Mouse (Mus musculus): Measurements from ENCODE around the gene Rap2a. TPM values are rescaled to one million over a fixed set of nuclear protein-coding genes. Genes with fewer than 3 reads are reported as not detected.

The Rap2a gene
- polyA plus RNA-seq, 1 experiment = 37.0 TPM

DNA sequence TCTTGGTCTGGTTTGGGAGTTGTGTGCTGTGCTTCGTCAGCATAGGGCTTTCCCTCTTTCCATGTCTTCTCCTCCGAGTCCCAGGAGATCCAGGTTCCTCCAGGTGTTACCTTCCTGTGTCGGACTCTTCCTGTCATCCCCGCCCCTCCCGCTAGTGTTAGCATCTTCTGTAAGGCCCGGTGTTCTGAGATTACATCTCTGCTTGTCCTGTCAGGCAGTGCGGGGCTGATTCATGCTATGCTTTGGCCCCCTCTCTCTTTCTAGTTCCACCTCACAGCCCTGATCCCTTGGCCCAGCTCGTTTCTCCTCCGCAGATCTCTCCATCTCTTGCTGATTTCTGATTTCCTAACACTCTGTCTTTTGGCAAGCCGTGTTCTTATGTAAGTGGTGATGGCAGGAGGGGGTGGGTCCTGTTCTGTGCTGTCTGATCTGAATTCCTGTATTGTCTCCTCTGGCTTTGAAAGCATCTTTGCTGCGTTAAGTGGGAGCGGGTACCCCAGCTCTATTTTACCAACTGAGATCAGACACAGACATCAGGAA is 21.8 kb downstream of the Rap2a start:
- DNase-seq (ENCODE audit: low read depth) = no peak
- TF ChIP-seq CTCF (IDR thresholded peaks at IDR 0.05; ENCODE audit: borderline replicate concordance, extremely low read depth, insufficient read depth, insufficient read length) = no peak
- TF ChIP-seq POLR2A (IDR thresholded peaks at IDR 0.05; ENCODE audit: borderline replicate concordance, extremely low read depth, insufficient read depth, insufficient read length, poor library complexity, severe bottlenecking) = no peak

DNA sequence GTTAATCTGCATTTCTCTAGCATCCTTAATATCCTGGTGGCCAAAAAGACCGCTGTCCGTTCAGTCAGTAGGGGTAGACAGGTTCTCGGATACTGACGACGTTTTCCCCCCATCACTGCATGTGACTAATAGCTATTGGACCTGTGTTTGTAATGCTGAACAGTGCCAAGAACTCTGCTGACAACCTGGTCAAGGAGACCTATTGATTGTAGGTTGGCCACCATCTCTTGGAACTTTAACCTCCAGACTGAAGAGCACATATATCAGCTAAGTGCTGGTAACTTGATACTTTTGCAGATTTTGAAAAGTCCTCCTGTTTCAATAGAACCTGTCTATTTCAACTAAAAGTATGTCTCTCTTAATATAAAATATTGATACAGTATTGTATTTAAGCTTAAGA is 22.5 kb downstream of the Rap2a start:
- no peak for TF ChIP-seq POLR2A (IDR thresholded peaks at IDR 0.05; ENCODE audit: borderline replicate concordance, extremely low read depth, insufficient read depth, insufficient read length, poor library complexity, severe bottlenecking)
- no peak for TF ChIP-seq CTCF (IDR thresholded peaks at IDR 0.05; ENCODE audit: borderline replicate concordance, extremely low read depth, insufficient read depth, insufficient read length)
- no peak for DNase-seq (ENCODE audit: low read depth)

DNA sequence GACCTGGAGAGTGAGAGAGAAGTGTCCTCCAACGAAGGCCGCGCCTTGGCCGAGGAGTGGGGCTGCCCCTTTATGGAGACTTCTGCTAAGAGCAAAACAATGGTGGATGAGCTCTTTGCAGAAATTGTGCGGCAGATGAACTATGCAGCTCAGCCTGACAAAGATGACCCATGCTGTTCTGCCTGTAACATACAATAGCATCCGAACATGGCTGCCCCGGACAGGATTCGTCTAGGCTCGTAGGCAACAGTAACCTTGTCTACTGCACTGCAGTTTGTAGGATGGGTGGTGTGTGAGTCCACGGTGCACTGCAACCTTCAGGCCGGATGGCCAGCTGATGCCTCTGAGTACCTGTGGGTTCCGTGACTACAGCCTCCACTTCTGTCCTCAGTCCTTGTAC is 25.4 kb downstream of the Rap2a start:
- TF ChIP-seq POLR2A (IDR thresholded peaks at IDR 0.05; ENCODE audit: borderline replicate concordance, extremely low read depth, insufficient read depth, insufficient read length, poor library complexity, severe bottlenecking) = no peak
- no peak for TF ChIP-seq CTCF (IDR thresholded peaks at IDR 0.05; ENCODE audit: borderline replicate concordance, extremely low read depth, insufficient read depth, insufficient read length)
- no peak for DNase-seq (ENCODE audit: low read depth)

DNA sequence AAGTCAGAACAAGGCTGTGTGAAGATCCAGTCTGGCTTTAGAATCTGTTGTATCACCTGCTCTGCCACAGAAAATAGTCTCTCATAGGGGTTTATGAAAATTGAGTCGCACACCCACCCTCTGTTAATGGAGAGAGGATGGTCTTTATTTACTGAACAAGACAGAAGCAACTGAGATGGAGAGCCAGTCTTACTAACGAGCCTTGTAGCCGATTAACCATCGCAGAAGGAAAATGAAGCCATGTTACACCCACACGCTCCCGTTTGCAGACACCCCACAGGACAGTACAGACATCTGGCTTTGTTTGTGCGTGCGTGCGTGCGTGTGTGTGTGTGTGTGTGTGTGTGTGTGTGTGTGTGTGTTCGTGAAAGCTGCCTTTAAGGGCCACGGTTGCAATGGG is 26.2 kb downstream of the Rap2a start:
- TF ChIP-seq POLR2A (IDR thresholded peaks at IDR 0.05; ENCODE audit: borderline replicate concordance, extremely low read depth, insufficient read depth, insufficient read length, poor library complexity, severe bottlenecking) (no peak), CTCF (IDR thresholded peaks at IDR 0.05; ENCODE audit: borderline replicate concordance, extremely low read depth, insufficient read depth, insufficient read length) (no peak)
- no peak for DNase-seq (ENCODE audit: low read depth)

DNA sequence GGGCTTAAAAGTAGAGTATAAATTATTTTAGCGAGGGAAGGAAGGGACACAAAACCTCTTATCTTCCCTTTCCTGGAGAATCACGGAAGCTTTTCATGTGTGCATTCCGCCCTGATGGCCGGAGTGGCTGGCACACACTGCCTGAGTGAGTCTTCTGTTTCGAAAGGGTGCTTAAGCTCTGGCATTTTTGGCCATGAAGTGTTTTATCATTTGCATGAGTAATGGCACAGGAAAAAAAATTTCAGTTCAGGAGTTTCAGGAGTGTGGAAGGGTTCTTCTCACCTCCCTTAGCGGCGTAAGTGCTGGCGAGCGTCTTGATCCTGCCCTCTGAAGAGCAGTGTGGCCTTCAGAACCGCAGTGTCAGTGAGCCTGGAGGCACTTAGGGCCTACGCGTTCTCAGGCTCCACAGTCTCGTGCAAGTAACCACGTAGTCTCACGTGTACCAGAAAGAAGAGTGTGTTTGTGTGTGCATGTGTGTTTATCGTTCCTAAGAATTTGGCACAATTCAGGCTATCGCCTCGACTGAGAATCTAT is 26.8 kb downstream of the Rap2a start:
- TF ChIP-seq POLR2A (IDR thresholded peaks at IDR 0.05; ENCODE audit: borderline replicate concordance, extremely low read depth, insufficient read depth, insufficient read length, poor library complexity, severe bottlenecking) (no peak), CTCF (IDR thresholded peaks at IDR 0.05; ENCODE audit: borderline replicate concordance, extremely low read depth, insufficient read depth, insufficient read length) (no peak)
- DNase-seq (ENCODE audit: low read depth) = no peak

DNA sequence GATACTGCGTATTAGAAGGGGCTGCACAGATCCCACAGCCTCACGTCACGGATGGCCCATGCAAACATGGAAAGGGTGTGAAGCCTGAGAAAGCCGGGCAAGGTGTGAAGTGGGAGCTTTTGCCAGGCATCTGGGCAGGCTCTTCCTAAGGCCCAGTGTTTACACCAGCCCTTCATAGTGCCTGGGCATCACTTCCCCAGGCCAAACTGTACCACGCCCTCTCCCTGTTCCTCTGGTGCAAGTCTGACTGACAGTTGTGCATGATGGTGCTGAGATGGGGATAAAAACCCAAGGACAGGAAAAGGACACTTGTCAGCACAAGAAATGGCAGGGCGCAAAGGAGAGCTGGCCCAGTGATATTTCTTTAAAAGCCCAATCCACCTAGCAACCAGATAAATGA is 27.7 kb downstream of the Rap2a start:
- TF ChIP-seq CTCF (IDR thresholded peaks at IDR 0.05; ENCODE audit: borderline replicate concordance, extremely low read depth, insufficient read depth, insufficient read length) (no peak), POLR2A (IDR thresholded peaks at IDR 0.05; ENCODE audit: borderline replicate concordance, extremely low read depth, insufficient read depth, insufficient read length, poor library complexity, severe bottlenecking) (no peak)
- no peak for DNase-seq (ENCODE audit: low read depth)

DNA sequence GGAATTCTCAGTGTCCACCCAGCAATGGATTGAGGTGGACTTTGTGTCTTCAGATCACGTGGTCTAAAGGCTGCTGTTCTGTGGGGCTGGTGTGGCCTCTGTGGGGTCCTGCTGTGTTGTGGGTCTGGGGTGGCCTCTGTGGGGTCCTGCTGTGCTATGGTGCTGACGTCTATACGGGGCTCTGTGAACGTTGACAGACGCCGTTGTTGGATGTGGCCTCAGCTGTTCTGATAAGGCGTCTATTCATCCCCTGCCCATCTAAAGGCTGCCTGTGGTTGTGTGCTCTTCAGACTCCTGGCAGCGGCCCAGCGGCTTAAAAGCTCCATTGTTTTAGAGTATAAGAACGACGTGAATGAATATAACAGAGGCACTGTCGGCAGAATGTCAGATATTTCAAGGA is 29.3 kb downstream of the Rap2a start:
- peak; percentile 80 for DNase-seq (ENCODE audit: low read depth)
- TF ChIP-seq CTCF (IDR thresholded peaks at IDR 0.05; ENCODE audit: borderline replicate concordance, extremely low read depth, insufficient read depth, insufficient read length) (no peak), POLR2A (IDR thresholded peaks at IDR 0.05; ENCODE audit: borderline replicate concordance, extremely low read depth, insufficient read depth, insufficient read length, poor library complexity, severe bottlenecking) (no peak)

DNA sequence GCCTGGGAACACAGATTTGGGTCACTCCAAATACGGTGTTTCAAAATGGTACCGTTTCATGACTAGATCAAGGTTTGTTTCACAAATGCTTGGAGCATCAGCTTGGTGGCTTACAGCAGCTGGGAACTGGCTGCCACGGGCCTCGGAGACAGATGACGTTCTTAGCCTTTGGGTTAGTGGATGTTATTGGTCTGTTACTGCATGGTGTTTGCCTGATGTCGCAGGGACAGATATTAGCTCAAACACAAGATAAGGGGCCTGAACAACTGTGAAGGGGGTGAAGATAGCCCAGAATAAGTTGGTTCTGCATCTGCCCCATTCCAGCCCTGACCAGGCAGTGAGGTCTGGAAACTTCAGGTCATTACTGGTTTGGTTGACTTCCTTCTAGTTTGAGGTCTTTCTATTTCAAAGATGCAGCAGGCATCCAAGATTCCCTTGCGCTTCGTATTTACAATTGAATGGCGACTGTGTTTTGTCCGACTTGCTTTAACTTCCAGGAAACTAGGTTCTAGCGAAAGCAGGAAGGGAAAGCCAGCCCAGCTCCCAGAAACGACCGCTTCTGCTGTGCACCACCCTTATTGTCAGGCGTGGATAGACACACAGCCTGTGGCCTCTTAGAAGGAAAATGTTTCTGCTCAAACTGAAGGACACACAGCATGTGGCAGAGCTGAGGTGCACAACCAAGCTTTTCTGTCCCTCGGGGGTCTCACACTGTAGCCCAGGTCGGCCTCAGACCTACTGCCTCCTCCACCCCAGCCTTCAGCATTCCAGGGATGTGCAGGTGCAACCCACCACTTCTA is 30.5 kb downstream of the Rap2a start:
- no peak for TF ChIP-seq CTCF (IDR thresholded peaks at IDR 0.05; ENCODE audit: borderline replicate concordance, extremely low read depth, insufficient read depth, insufficient read length)
- TF ChIP-seq POLR2A (IDR thresholded peaks at IDR 0.05; ENCODE audit: borderline replicate concordance, extremely low read depth, insufficient read depth, insufficient read length, poor library complexity, severe bottlenecking) = no peak
- no peak for DNase-seq (ENCODE audit: low read depth)

DNA sequence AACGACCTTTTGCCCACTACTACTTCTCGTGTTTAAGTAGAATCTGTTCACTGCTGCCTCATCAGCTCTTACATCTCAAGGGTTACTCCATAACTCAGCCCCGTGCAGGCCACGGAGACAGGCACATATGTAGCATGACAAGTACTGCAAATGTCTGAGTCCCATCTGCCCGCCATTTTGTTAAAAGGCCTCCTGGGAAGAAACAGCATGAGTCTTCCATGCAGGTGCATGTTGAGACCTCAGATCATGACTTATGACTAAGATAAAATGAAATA is 31.1 kb downstream of the Rap2a start:
- TF ChIP-seq CTCF (IDR thresholded peaks at IDR 0.05; ENCODE audit: borderline replicate concordance, extremely low read depth, insufficient read depth, insufficient read length) = no peak
- no peak for TF ChIP-seq POLR2A (IDR thresholded peaks at IDR 0.05; ENCODE audit: borderline replicate concordance, extremely low read depth, insufficient read depth, insufficient read length, poor library complexity, severe bottlenecking)

DNA sequence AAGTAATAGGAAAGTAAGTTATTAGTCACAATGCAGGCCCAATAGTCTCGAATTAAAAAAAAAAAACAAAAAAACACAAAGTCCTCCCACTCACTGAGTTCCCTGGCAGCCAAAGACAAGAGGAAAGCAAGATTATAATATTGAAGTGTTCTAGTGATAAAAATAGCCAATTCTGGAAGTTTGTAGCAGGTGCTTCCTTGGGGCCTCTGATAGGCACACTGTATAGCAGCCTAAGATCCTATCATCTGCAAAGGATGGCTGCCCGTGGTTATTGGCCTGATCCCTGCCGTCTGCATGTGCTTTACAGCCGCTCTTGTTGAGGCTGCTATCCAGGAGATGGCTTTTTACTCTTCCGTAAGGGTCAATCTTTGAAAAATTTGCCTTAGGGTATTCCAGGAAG is 33.6 kb downstream of the Rap2a start:
- DNase-seq (ENCODE audit: low read depth) = no peak
- no peak for TF ChIP-seq POLR2A (IDR thresholded peaks at IDR 0.05; ENCODE audit: borderline replicate concordance, extremely low read depth, insufficient read depth, insufficient read length, poor library complexity, severe bottlenecking)
- no peak for TF ChIP-seq CTCF (IDR thresholded peaks at IDR 0.05; ENCODE audit: borderline replicate concordance, extremely low read depth, insufficient read depth, insufficient read length)

More for the DNA sequence above, 31.1 kb downstream of the Rap2a start:
- no peak for DNase-seq (ENCODE audit: low read depth)

DNA sequence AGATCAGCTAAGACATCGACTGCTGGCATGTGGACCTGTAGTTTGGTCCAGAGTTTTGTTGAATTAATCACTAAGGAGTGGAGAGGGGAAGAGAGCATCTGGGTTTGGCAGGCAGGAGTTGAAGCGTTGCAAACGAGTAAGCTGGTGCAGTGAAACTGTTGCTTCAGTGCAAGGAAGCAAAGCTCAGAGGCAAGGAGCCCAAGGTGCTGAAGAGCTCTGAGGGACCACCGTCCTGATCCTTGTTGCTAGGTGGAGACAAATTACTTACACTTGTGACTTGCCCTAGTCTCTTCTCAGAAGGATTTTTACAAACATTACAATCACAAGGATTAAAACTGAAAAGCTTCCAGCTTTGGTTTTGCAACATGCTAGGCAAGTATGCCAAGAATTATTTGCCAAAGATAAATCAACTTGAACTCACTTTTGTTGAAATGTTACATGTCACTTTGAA is 36.6 kb downstream of the Rap2a start:
- TF ChIP-seq CTCF (IDR thresholded peaks at IDR 0.05; ENCODE audit: borderline replicate concordance, extremely low read depth, insufficient read depth, insufficient read length) (no peak), POLR2A (IDR thresholded peaks at IDR 0.05; ENCODE audit: borderline replicate concordance, extremely low read depth, insufficient read depth, insufficient read length, poor library complexity, severe bottlenecking) (no peak)
- peak; percentile 21 for DNase-seq (ENCODE audit: low read depth)

DNA sequence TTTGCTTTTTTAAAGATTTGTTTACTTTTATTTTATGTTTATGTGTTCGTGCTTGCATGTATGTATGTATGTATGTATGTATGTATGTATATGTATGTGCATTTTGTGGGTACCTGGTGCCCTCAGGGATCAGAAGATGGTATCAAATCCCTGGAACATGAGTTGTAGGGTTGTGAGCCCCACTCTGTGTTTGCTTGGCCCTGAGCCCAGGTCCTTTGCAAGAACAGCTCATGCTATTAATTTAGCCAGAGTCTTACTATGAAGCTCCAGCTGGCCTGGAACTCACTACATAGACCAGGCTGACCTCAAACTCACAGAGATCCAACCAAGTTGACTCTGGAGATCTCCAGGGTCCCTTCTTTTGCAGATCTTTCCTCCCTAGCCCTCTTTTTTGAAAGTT is 37.1 kb downstream of the Rap2a start:
- TF ChIP-seq POLR2A (IDR thresholded peaks at IDR 0.05; ENCODE audit: borderline replicate concordance, extremely low read depth, insufficient read depth, insufficient read length, poor library complexity, severe bottlenecking) (no peak), CTCF (IDR thresholded peaks at IDR 0.05; ENCODE audit: borderline replicate concordance, extremely low read depth, insufficient read depth, insufficient read length) (no peak)
- peak; percentile 57 for DNase-seq (ENCODE audit: low read depth)
